Mouse (Mus musculus): ENCODE data around the gene Galnt10. TPM values are rescaled to one million over a fixed set of nuclear protein-coding genes. Genes with fewer than 3 reads are reported as not detected.

The Galnt10 gene
- total RNA-seq, 1 experiment: 13.5 TPM

- no peak overlapping the region for H3K4me3 ChIP-seq (ENCODE audit: insufficient read depth in 1 of 2, low read depth in 1 of 2, low read length in 2 of 2, poor library complexity in 1 of 2, severe bottlenecking in 1 of 2)
- H3K9ac ChIP-seq (ENCODE audit: insufficient read depth, low read depth, low read length, poor library complexity, severe bottlenecking): no peak overlapping the region
- in situ Hi-C loops (cut with MboI; ENCODE audit: low sequenced_read_pairs in 2 of 2, unreplicated experiment in 2 of 2): no loop called here
- peaks cover 2 to 12% of the 10 kb centered on the region in 2 experiments; a peak in 3 of 4 replicates for H3K4me1 ChIP-seq (ENCODE audit: control insufficient read depth in 2 of 2, insufficient read depth in 2 of 2, low read length in 2 of 2, poor library complexity in 1 of 2)
- H3K27ac ChIP-seq (ENCODE audit: insufficient read depth, low read depth, low read length, poor library complexity, severe bottlenecking): no peak overlapping the region
- TF ChIP-seq HCFC1 (IDR thresholded peaks at IDR 0.05; ENCODE audit: borderline replicate concordance, insufficient read depth, low read length) (no peak), ZNF384 (IDR thresholded peaks at IDR 0.05; ENCODE audit: low read depth, low read length) (no peak), ZC3H11A (IDR thresholded peaks at IDR 0.05; ENCODE audit: borderline replicate concordance, low read depth, low read length) (no peak), MAFK (IDR thresholded peaks at IDR 0.05; ENCODE audit: insufficient read depth, low read depth, low read length) (no peak), CHD2 (IDR thresholded peaks at IDR 0.05; ENCODE audit: low read depth, low read length) (no peak)
- no peaks in the 10 kb centered on the region for H3K9me3 ChIP-seq (ENCODE audit: control insufficient read depth, insufficient read depth, low read depth, low read length)
- no peak for DNase-seq (ENCODE audit: low read depth, low spot score)
- no peaks in the 10 kb centered on the region for H3K36me3 ChIP-seq (ENCODE audit: control insufficient read depth, insufficient read depth, low read length, poor library complexity, severe bottlenecking)
These were observed 41.6 kb downstream of the Galnt10 start for GRCm38 (mm10) chr11:57686797-57687196.

GRCm38 (mm10) chr11:57687258-57687657 is 42.0 kb downstream of the Galnt10 start:
- no peaks in the 10 kb centered on the region for H3K36me3 ChIP-seq (ENCODE audit: control insufficient read depth, insufficient read depth, low read length, poor library complexity, severe bottlenecking)
- TF ChIP-seq ZNF384 (IDR thresholded peaks at IDR 0.05; ENCODE audit: low read depth, low read length): no peak
- TF ChIP-seq HCFC1 (IDR thresholded peaks at IDR 0.05; ENCODE audit: borderline replicate concordance, insufficient read depth, low read length): no peak
- TF ChIP-seq ZC3H11A (IDR thresholded peaks at IDR 0.05; ENCODE audit: borderline replicate concordance, low read depth, low read length): no peak
- no peak for TF ChIP-seq MAFK (IDR thresholded peaks at IDR 0.05; ENCODE audit: insufficient read depth, low read depth, low read length)
- TF ChIP-seq CHD2 (IDR thresholded peaks at IDR 0.05; ENCODE audit: low read depth, low read length): no peak
- no peak for DNase-seq (ENCODE audit: low read depth, low spot score)
- H3K4me1 ChIP-seq (ENCODE audit: control insufficient read depth in 2 of 2, insufficient read depth in 2 of 2, low read length in 2 of 2, poor library complexity in 1 of 2): peaks cover 2 to 12% of the 10 kb centered on the region in 2 experiments; a peak in 3 of 4 replicates
- no peak overlapping the region for H3K27ac ChIP-seq (ENCODE audit: insufficient read depth, low read depth, low read length, poor library complexity, severe bottlenecking)
- no peak overlapping the region for H3K9ac ChIP-seq (ENCODE audit: insufficient read depth, low read depth, low read length, poor library complexity, severe bottlenecking)
- in situ Hi-C loops (cut with MboI; ENCODE audit: low sequenced_read_pairs in 2 of 2, unreplicated experiment in 2 of 2): no loop called here
- H3K4me3 ChIP-seq (ENCODE audit: insufficient read depth in 1 of 2, low read depth in 1 of 2, low read length in 2 of 2, poor library complexity in 1 of 2, severe bottlenecking in 1 of 2): no peak overlapping the region
- no peaks in the 10 kb centered on the region for H3K9me3 ChIP-seq (ENCODE audit: control insufficient read depth, insufficient read depth, low read depth, low read length)

- Histone ChIP-seq H3K9me3 (ENCODE audit: control insufficient read depth, insufficient read depth, low read depth, low read length) (no peaks in the 10 kb centered on the region), H3K4me3 (ENCODE audit: insufficient read depth in 1 of 2, low read depth in 1 of 2, low read length in 2 of 2, poor library complexity in 1 of 2, severe bottlenecking in 1 of 2) (no peak overlapping the region), H3K27ac (ENCODE audit: insufficient read depth, low read depth, low read length, poor library complexity, severe bottlenecking) (no peak overlapping the region), H3K36me3 (ENCODE audit: control insufficient read depth, insufficient read depth, low read length, poor library complexity, severe bottlenecking) (no peaks in the 10 kb centered on the region), H3K9ac (ENCODE audit: insufficient read depth, low read depth, low read length, poor library complexity, severe bottlenecking) (no peak overlapping the region), H3K4me1 (ENCODE audit: control insufficient read depth in 2 of 2, insufficient read depth in 2 of 2, low read length in 2 of 2, poor library complexity in 1 of 2) (peaks cover 2 to 12% of the 10 kb centered on the region in 2 experiments; a peak in 3 of 4 replicates)
- no peak for DNase-seq (ENCODE audit: low read depth, low spot score)
- TF ChIP-seq CHD2 (IDR thresholded peaks at IDR 0.05; ENCODE audit: low read depth, low read length) (no peak), ZC3H11A (IDR thresholded peaks at IDR 0.05; ENCODE audit: borderline replicate concordance, low read depth, low read length) (no peak), ZNF384 (IDR thresholded peaks at IDR 0.05; ENCODE audit: low read depth, low read length) (no peak), HCFC1 (IDR thresholded peaks at IDR 0.05; ENCODE audit: borderline replicate concordance, insufficient read depth, low read length) (no peak), MAFK (IDR thresholded peaks at IDR 0.05; ENCODE audit: insufficient read depth, low read depth, low read length) (no peak)
- in situ Hi-C loops (cut with MboI; ENCODE audit: low sequenced_read_pairs in 2 of 2, unreplicated experiment in 2 of 2): no loop called here
These were observed 43.1 kb downstream of the Galnt10 start for GRCm38 (mm10) chr11:57688179-57688929.

GRCm38 (mm10) chr11:57689811-57690210 is 44.6 kb downstream of the Galnt10 start:
- H3K36me3 ChIP-seq (ENCODE audit: control insufficient read depth, insufficient read depth, low read length, poor library complexity, severe bottlenecking): no peaks in the 10 kb centered on the region
- in situ Hi-C loops (cut with MboI; ENCODE audit: low sequenced_read_pairs in 2 of 2, unreplicated experiment in 2 of 2): no loop called here
- peaks cover 2 to 6% of the 10 kb centered on the region in 2 experiments; a peak in 2 of 4 replicates for H3K4me1 ChIP-seq (ENCODE audit: control insufficient read depth in 2 of 2, insufficient read depth in 2 of 2, low read length in 2 of 2, poor library complexity in 1 of 2)
- H3K4me3 ChIP-seq (ENCODE audit: insufficient read depth in 1 of 2, low read depth in 1 of 2, low read length in 2 of 2, poor library complexity in 1 of 2, severe bottlenecking in 1 of 2): no peak overlapping the region
- no peak overlapping the region for H3K9ac ChIP-seq (ENCODE audit: insufficient read depth, low read depth, low read length, poor library complexity, severe bottlenecking)
- H3K27ac ChIP-seq (ENCODE audit: insufficient read depth, low read depth, low read length, poor library complexity, severe bottlenecking): no peak overlapping the region
- no peak for DNase-seq (ENCODE audit: low read depth, low spot score)
- H3K9me3 ChIP-seq (ENCODE audit: control insufficient read depth, insufficient read depth, low read depth, low read length): no peaks in the 10 kb centered on the region
- TF ChIP-seq MAFK (IDR thresholded peaks at IDR 0.05; ENCODE audit: insufficient read depth, low read depth, low read length) (no peak), HCFC1 (IDR thresholded peaks at IDR 0.05; ENCODE audit: borderline replicate concordance, insufficient read depth, low read length) (no peak), CHD2 (IDR thresholded peaks at IDR 0.05; ENCODE audit: low read depth, low read length) (no peak), ZC3H11A (IDR thresholded peaks at IDR 0.05; ENCODE audit: borderline replicate concordance, low read depth, low read length) (no peak), ZNF384 (IDR thresholded peaks at IDR 0.05; ENCODE audit: low read depth, low read length) (no peak)

Data from ES-E14 (cell line).